Mouse (Mus musculus): ENCODE results near the gene Adgrf1.

DNA sequence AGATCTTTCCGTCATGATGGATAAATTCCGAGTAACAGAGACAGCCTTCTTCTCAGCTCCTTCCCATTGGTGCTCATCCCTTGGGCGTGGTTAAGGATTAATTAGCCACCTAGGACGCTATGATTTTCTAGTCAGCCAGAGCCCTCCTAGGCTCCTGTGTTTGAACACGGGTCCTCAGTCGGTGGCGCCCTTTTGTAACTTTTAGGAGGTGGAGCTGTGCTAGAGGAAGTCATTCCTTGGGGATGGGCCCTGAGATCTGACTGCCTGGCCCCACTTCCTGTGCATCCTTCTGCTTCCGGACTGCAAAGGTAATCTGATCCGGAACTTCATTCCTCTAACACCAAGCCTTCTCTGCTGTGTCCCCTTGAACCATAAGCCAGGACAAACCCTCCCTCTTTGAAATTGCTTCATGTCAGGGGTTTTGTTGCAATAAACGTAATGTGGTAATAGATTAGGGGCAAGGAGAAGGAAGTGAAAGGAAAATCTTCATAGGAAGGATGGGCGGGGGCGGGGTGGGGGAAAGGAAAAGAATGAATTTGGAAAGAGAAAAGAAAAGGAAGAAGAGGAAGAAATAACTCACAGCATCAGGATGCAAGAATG lies 13.5 kb upstream of the Adgrf1 start:
- TF ChIP-seq CHD1 (IDR thresholded peaks at IDR 0.05; ENCODE audit: low read depth, low read length) (no peak), JUND (conservative IDR thresholded peaks at IDR 0.05; ENCODE audit: low read depth, low read length) (no peak)
